Mouse (Mus musculus): ENCODE results near the gene Cryzl2. TPM values are rescaled to one million over a fixed set of nuclear protein-coding genes. Genes with fewer than 3 reads are reported as not detected.
A peak's percentile ranks its signal among the peaks of the same experiment; 100 is the strongest.

The Cryzl2 gene
- total and polyA plus RNA-seq, 2 experiments from 2014 or later, result 6.9 to 12.8 TPM

DNA sequence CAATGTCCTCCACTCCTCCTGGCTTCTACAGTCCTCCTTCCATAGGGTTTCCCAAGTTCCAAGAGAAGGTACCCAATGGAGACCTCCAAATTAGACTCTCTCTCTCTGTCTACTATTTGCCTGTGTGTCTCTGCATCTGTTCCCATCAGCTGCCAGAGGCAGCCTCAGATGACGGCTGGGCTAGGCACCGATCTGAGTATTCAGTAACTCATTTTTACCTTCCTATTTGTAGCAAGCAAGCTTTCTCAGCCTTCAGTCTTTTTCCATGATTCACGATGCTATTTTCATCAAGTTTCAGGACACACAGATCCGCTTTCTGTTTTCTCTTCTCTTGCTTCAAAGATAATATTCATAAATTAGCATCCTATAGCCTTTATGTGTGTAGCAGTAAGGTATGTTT lies 25.8 kb downstream of the Cryzl2 start:
- no peak for DNase-seq
- TF ChIP-seq CTCF (IDR thresholded peaks at IDR 0.05; ENCODE audit: low read depth), result no peak
- H3K36me3 ChIP-seq (ENCODE audit: insufficient read depth), result no peaks in the 10 kb centered on the region
- H3K9me3 ChIP-seq (ENCODE audit: low read length), result no peaks in the 10 kb centered on the region
- H3K27ac ChIP-seq (ENCODE audit: low read depth, low read length), result no peak overlapping the region
- H3K4me3 ChIP-seq (ENCODE audit: low read depth, low read length), result no peak overlapping the region
- whole genome bisulfite sequencing, result 88% methylated on average over 4 of the region's 4 CpGs
- no peak overlapping the region for H3K9ac ChIP-seq
- H3K4me1 ChIP-seq (ENCODE audit: insufficient read depth), result no peaks in the 10 kb centered on the region
- no peak overlapping the region for H3K4me2 ChIP-seq (ENCODE audit: low read depth)
- H3K27me3 ChIP-seq (ENCODE audit: insufficient read depth, low read length), result no peaks in the 10 kb centered on the region
- no peak for ATAC-seq

DNA sequence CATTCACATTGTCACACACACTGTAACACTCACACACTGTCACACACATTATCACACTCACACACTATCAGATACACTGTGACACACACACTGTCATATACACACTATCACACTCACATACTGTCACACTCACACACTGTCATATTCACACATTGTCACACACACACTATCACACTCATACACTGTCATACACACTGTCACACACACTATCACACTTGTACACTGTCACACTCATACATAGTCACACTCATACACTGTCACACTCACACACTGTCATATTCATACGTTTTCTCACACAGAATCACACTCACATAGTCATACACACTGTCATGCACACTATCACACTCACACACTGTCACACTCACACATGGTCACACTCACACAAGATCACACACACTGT lies 42.3 kb downstream of the Cryzl2 start:
- ATAC-seq (no peak), DNase-seq (no peak)
- Histone ChIP-seq H3K9ac (no peak overlapping the region), H3K36me3 (ENCODE audit: insufficient read depth) (no peaks in the 10 kb centered on the region), H3K4me3 (ENCODE audit: low read depth, low read length) (no peak overlapping the region), H3K27ac (ENCODE audit: low read depth, low read length) (no peak overlapping the region), H3K27me3 (ENCODE audit: insufficient read depth, low read length) (no peaks in the 10 kb centered on the region), H3K9me3 (ENCODE audit: low read length) (no peaks in the 10 kb centered on the region), H3K4me2 (ENCODE audit: low read depth) (no peak overlapping the region), H3K4me1 (ENCODE audit: insufficient read depth) (no peaks in the 10 kb centered on the region)
- WGBS, result 87% methylated on average over 1 of the region's 1 CpGs
- no peak for TF ChIP-seq CTCF (IDR thresholded peaks at IDR 0.05; ENCODE audit: low read depth)

DNA sequence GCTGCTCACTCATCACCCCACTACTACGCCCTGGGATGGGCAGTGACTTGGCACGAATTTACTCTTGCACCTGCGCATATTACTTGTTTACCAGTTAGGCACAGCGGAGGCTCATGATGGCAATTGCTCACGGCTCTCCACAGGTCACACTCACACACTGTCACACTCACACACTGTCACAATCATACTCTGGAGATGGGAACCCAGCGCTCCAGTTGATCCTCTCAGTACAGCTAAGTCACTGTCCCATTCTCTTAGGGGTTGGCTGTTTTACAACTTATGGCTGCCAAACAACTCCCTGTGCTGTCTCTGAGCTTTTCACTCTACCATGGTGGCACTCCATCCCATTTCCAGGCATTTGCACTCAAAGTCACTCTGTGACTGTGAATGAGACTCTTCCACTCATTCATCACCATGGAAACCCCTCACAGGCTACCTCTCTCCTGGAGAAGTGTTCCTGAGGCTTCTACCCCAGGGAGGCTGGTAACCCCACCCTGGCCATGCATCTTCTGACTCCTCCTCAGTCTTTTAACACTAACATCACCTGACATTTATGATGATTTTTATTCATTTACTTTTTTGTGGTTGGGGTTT lies 43.1 kb downstream of the Cryzl2 start:
- Histone ChIP-seq H3K27me3 (ENCODE audit: insufficient read depth, low read length) (no peaks in the 10 kb centered on the region), H3K9ac (no peak overlapping the region), H3K27ac (ENCODE audit: low read depth, low read length) (no peak overlapping the region), H3K9me3 (ENCODE audit: low read length) (no peaks in the 10 kb centered on the region), H3K4me1 (ENCODE audit: insufficient read depth) (no peaks in the 10 kb centered on the region), H3K4me2 (ENCODE audit: low read depth) (no peak overlapping the region), H3K36me3 (ENCODE audit: insufficient read depth) (no peaks in the 10 kb centered on the region), H3K4me3 (ENCODE audit: low read depth, low read length) (no peak overlapping the region)
- 79% methylated on average over 6 of the region's 6 CpGs for WGBS
- DNase-seq, result no peak
- peak; percentile 40; the same call in 1 of the 2 replicates for ATAC-seq
- no peak for TF ChIP-seq CTCF (IDR thresholded peaks at IDR 0.05; ENCODE audit: low read depth)

DNA sequence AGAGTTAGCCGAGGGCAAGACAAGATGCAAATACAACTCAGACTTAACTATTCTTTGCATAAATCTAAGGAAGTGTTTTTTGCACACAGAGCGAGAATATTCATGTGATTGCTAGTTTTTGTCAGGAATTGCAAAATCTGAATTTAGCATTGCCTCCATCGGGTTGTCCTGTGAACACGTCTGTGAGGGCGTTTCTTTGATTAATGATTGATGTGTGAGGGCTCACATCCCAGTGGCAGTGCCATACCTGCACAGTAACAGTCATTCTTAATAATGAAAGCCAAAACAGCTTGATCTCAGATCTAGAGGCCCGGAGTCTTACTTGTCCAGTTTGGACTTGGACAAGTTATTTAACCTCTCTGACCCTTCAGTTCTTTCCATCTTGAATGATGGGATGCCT lies 44.7 kb downstream of the Cryzl2 start:
- Histone ChIP-seq H3K9ac (no peak overlapping the region), H3K4me3 (ENCODE audit: low read depth, low read length) (no peak overlapping the region), H3K4me2 (ENCODE audit: low read depth) (no peak overlapping the region), H3K27ac (ENCODE audit: low read depth, low read length) (no peak overlapping the region), H3K36me3 (ENCODE audit: insufficient read depth) (no peaks in the 10 kb centered on the region), H3K27me3 (ENCODE audit: insufficient read depth, low read length) (no peaks in the 10 kb centered on the region), H3K4me1 (ENCODE audit: insufficient read depth) (no peaks in the 10 kb centered on the region), H3K9me3 (ENCODE audit: low read length) (no peaks in the 10 kb centered on the region)
- ATAC-seq, result no peak
- WGBS, result 75% methylated on average over 6 of the region's 6 CpGs
- no peak for TF ChIP-seq CTCF (IDR thresholded peaks at IDR 0.05; ENCODE audit: low read depth)
- DNase-seq, result no peak

DNA sequence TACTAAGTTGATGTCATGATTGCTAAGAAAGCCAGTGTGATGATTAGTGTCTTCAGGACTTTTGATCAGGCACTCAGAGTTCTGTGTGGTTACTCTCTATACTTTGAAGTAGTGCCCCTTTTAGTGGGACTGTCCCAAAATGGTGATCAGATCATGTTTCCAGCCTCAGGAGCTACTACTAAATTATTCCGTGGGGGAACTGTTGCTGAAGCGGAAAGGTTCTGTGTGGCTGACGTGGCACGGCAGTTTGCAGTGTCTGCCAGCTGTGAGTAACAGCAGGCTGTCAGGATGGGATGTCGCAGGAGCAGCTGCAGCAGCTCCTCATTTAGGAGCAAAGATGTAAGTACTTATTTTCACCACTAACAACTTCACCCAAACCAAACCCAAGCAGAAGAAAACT lies 48.1 kb downstream of the Cryzl2 start, which contains the start of gene Sec16b:
Gene Sec16b, plus strand, starts transcription at position 207 of the 400 bp plus-strand sequence.
- H3K4me2 ChIP-seq (ENCODE audit: low read depth), result no peak within 1 kb of the TSS
- ATAC-seq, result no peak
- no peaks in the 10 kb centered on the region for H3K4me1 ChIP-seq (ENCODE audit: insufficient read depth)
- no peaks in the 10 kb centered on the region for H3K9me3 ChIP-seq (ENCODE audit: low read length)
- 17% methylated on average over 5 of the region's 5 CpGs for WGBS
- TF ChIP-seq CTCF (IDR thresholded peaks at IDR 0.05; ENCODE audit: low read depth), result no peak
- peak; percentile 46 for DNase-seq
- H3K27me3 ChIP-seq (ENCODE audit: insufficient read depth, low read length), result no peaks in the 10 kb centered on the region
- no peak within 1 kb of the TSS for H3K9ac ChIP-seq
- no peak within 1 kb of the TSS for H3K27ac ChIP-seq (ENCODE audit: low read depth, low read length)
- H3K36me3 ChIP-seq (ENCODE audit: insufficient read depth), result no peaks in the 10 kb centered on the region
- no peak within 1 kb of the TSS for H3K4me3 ChIP-seq (ENCODE audit: low read depth, low read length)

DNA sequence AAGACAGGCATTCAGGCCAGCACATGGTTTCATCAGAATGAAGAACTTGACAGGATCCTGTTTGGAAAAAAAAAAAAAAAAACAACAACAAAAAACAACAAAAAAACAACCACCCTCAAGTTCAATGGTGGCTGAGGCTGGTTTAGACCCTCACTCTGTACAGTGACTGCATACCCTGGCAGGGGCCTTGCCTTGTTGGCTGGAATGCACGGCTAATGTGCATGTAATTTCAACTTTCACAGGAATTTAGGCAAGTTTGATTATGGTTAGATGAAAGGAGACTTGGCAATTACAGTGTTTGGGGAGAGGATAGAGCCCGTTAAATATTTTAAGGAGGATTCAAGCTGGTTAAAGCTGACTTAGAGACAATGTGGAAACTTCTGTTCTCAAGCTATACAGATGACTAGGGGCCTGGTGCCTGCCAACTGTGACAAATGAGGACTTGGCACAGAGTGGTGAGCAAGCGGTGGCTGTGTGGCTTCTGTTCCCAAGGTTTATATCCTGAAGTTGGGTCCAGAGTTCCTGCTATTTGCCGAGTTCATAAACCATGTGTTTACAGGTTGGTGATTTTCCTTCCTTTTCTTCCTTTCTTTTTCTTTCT lies 48.7 kb downstream of the Cryzl2 start:
- TF ChIP-seq CTCF (IDR thresholded peaks at IDR 0.05; ENCODE audit: low read depth), result no peak
- Histone ChIP-seq H3K4me3 (ENCODE audit: low read depth, low read length) (no peak overlapping the region), H3K4me1 (ENCODE audit: insufficient read depth) (no peaks in the 10 kb centered on the region), H3K9ac (no peak overlapping the region), H3K9me3 (ENCODE audit: low read length) (no peaks in the 10 kb centered on the region), H3K4me2 (ENCODE audit: low read depth) (no peak overlapping the region), H3K36me3 (ENCODE audit: insufficient read depth) (no peaks in the 10 kb centered on the region), H3K27ac (ENCODE audit: low read depth, low read length) (no peak overlapping the region), H3K27me3 (ENCODE audit: insufficient read depth, low read length) (no peaks in the 10 kb centered on the region)
- peak; percentile 71; the same call in 1 of the 2 replicates for ATAC-seq
- 28% methylated on average over 4 of the region's 4 CpGs for WGBS
- DNase-seq, result peak; percentile 56

DNA sequence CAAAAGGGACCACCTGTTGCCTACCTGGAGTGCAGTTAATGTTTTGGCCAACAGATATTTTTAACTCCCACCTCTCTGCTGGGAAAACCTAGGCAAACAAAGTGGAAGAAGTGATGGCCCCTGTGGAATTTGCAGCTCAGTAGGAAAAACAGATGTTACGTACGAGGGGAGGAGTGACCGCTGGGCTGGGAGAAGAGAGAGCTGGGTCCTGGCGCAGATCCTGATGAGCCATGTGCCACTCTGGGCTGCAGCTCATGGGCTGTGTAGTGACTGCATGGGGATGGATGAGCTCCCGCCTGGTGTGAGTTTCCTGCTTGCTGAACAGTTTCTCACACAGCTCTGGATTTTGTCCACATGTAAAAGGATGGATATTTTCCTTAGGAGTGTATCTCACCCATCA lies 49.4 kb downstream of the Cryzl2 start:
- H3K27ac ChIP-seq (ENCODE audit: low read depth, low read length), result no peak overlapping the region
- H3K9me3 ChIP-seq (ENCODE audit: low read length), result no peaks in the 10 kb centered on the region
- no peaks in the 10 kb centered on the region for H3K27me3 ChIP-seq (ENCODE audit: insufficient read depth, low read length)
- ATAC-seq (no peak), DNase-seq (no peak)
- no peak overlapping the region for H3K4me2 ChIP-seq (ENCODE audit: low read depth)
- H3K4me1 ChIP-seq (ENCODE audit: insufficient read depth), result no peaks in the 10 kb centered on the region
- no peaks in the 10 kb centered on the region for H3K36me3 ChIP-seq (ENCODE audit: insufficient read depth)
- H3K4me3 ChIP-seq (ENCODE audit: low read depth, low read length), result no peak overlapping the region
- 46% methylated on average over 5 of the region's 5 CpGs for WGBS
- no peak for TF ChIP-seq CTCF (IDR thresholded peaks at IDR 0.05; ENCODE audit: low read depth)
- H3K9ac ChIP-seq, result no peak overlapping the region

Measured in forebrain, postnatal 0 days (tissue).